Mouse (Mus musculus) neural tube, embryonic 15.5 days (tissue): ENCODE measurements around the gene Ephb2. TPM values are rescaled to one million over a fixed set of nuclear protein-coding genes. Genes with fewer than 3 reads are reported as not detected.
A peak's percentile ranks its signal among the peaks of the same experiment; 100 is the strongest.

ENCODE experiments used
- ATAC-seq: fragments of 200-750 bp; cut with Nextera tagmentation; 2 replicates; pipeline ENCODE4 v1.8.0; 2017; ENCODE audit warnings: mild to moderate bottlenecking, moderate TSS enrichment, moderate library complexity; ENCODE audit not compliant: low FRiP score
- H3K27ac ChIP-seq: fragments of 300-500 bp; sonication (generic); replicated peaks from 2 replicates; pipeline ENCODE4 v1.5.1; 2015; ENCODE audit warnings: mild to moderate bottlenecking, inconsistent platforms
- H3K27me3 ChIP-seq: fragments of 300-500 bp; sonication (generic); replicated peaks from 2 replicates; pipeline ENCODE4 v1.6.1; 2015; ENCODE audit warnings: inconsistent platforms
- H3K36me3 ChIP-seq: fragments of 300-500 bp; sonication (generic); 2 replicates; pipeline ENCODE4 v1.6.1; 2015; ENCODE audit warnings: inconsistent platforms
- H3K4me1 ChIP-seq: fragments of 300-500 bp; sonication (generic); 2 replicates; pipeline ENCODE4 v1.6.1; 2015; ENCODE audit warnings: inconsistent platforms
- H3K4me2 ChIP-seq: fragments of 300-500 bp; sonication (generic); 2 replicates; pipeline ENCODE4 v1.6.1; 2015; ENCODE audit warnings: inconsistent platforms, mild to moderate bottlenecking, moderate library complexity
- H3K4me3 ChIP-seq: fragments of 300-500 bp; sonication (generic); replicated peaks from 2 replicates; pipeline ENCODE4 v1.5.1; 2015; ENCODE audit warnings: mild to moderate bottlenecking, inconsistent platforms
- H3K9ac ChIP-seq: fragments of 300-500 bp; sonication (generic); replicated peaks from 2 replicates; pipeline ENCODE4 v1.6.1; 2015; ENCODE audit warnings: mild to moderate bottlenecking, inconsistent platforms
- H3K9me3 ChIP-seq: fragments of 300-500 bp; sonication (generic); replicated peaks from 2 replicates; pipeline ENCODE4 v1.6.1; 2016; ENCODE audit warnings: inconsistent platforms
- WGBS: fragments of 180-500 bp; shearing (Covaris S2); methylation state at CpG from one replicate; pipeline ENCODE4 v1.1.7; 2015; ENCODE audit warnings: mixed read lengths; 5-methylcytosine and 5-hydroxymethylcytosine counted together
- polyA plus RNA-seq: library from polyadenylated mRNA; unstranded; fragments of >200 nt; fragmentation: Nextera tagmentation; extraction: Ambion mirVana; gene quantifications from 2 replicates; pipeline ENCODE4 v1.2.1, GENCODE M21; 2015

Gene Ephb2
- polyA plus RNA-seq, 1 experiment from 2014 or later = 21.3 TPM

GRCm38 (mm10) chr4:136861806-136862205 lies 26.0 kb upstream of the Ephb2 start:
- 0 out of 2 replicates have a peak, but pooled peaks have one; percentile 13 for ATAC-seq
- H3K4me1 ChIP-seq = peaks cover 31% of the 10 kb centered on the region
- no peaks in the 10 kb centered on the region for H3K36me3 ChIP-seq
- no peak overlapping the region for H3K4me2 ChIP-seq
- no peaks in the 10 kb centered on the region for H3K27me3 ChIP-seq
- WGBS = 7% methylated on average over 17 of the region's 17 CpGs
- 0 out of 2 replicates have a peak overlapping the region, but pooled peaks have one; percentile 4 for H3K27ac ChIP-seq
- no peak overlapping the region for H3K9ac ChIP-seq
- H3K4me3 ChIP-seq = no peak overlapping the region
- H3K9me3 ChIP-seq = no peaks in the 10 kb centered on the region

- no peak overlapping the region for H3K27ac ChIP-seq
- no peaks in the 10 kb centered on the region for H3K9me3 ChIP-seq
- WGBS = 85% methylated on average over 7 of the region's 7 CpGs
- H3K4me2 ChIP-seq = no peak overlapping the region
- no peaks in the 10 kb centered on the region for H3K27me3 ChIP-seq
- no peaks in the 10 kb centered on the region for H3K36me3 ChIP-seq
- ATAC-seq = no peak
- no peak overlapping the region for H3K4me3 ChIP-seq
- peaks cover 23% of the 10 kb centered on the region for H3K4me1 ChIP-seq
- H3K9ac ChIP-seq = no peak overlapping the region
Observed at GRCm38 (mm10) chr4:136860022-136860421, 24.2 kb upstream of the Ephb2 start.

- no peaks in the 10 kb centered on the region for H3K9me3 ChIP-seq
- no peak overlapping the region for H3K9ac ChIP-seq
- no peak overlapping the region for H3K27ac ChIP-seq
- no peaks in the 10 kb centered on the region; the same call in 1 of the 2 replicates for H3K4me1 ChIP-seq
- no peaks in the 10 kb centered on the region for H3K27me3 ChIP-seq
- ATAC-seq = no peak
- H3K4me3 ChIP-seq = no peak overlapping the region
- H3K4me2 ChIP-seq = no peak overlapping the region
- H3K36me3 ChIP-seq = no peaks in the 10 kb centered on the region
- WGBS = 30% methylated on average over 6 of the region's 6 CpGs
Observed at GRCm38 (mm10) chr4:136855081-136855480, 19.3 kb upstream of the Ephb2 start.

GRCm38 (mm10) chr4:136852989-136853388 lies 17.2 kb upstream of the Ephb2 start:
- no peaks in the 10 kb centered on the region for H3K36me3 ChIP-seq
- H3K4me2 ChIP-seq = no peak overlapping the region
- no peaks in the 10 kb centered on the region for H3K27me3 ChIP-seq
- no peaks in the 10 kb centered on the region for H3K9me3 ChIP-seq
- H3K9ac ChIP-seq = no peak overlapping the region
- H3K4me3 ChIP-seq = no peak overlapping the region
- no peak overlapping the region for H3K27ac ChIP-seq
- 80% methylated on average over 12 of the region's 12 CpGs for WGBS
- H3K4me1 ChIP-seq = peaks cover 8% of the 10 kb centered on the region
- no peak for ATAC-seq

GRCm38 (mm10) chr4:136852119-136852518 lies 16.3 kb upstream of the Ephb2 start:
- Histone ChIP-seq H3K36me3 (no peaks in the 10 kb centered on the region), H3K9ac (no peak overlapping the region), H3K4me2 (no peak overlapping the region), H3K27ac (peak overlapping the region; percentile 49; the same call in 1 of the 2 replicates), H3K4me3 (no peak overlapping the region), H3K4me1 (peaks cover 11% of the 10 kb centered on the region), H3K9me3 (no peaks in the 10 kb centered on the region), H3K27me3 (no peaks in the 10 kb centered on the region)
- 32% methylated on average over 5 of the region's 5 CpGs for WGBS
- ATAC-seq = no peak

- no peaks in the 10 kb centered on the region for H3K9me3 ChIP-seq
- peaks cover 11% of the 10 kb centered on the region for H3K4me1 ChIP-seq
- no peak overlapping the region for H3K9ac ChIP-seq
- H3K27me3 ChIP-seq = no peaks in the 10 kb centered on the region
- H3K4me2 ChIP-seq = no peak overlapping the region
- H3K4me3 ChIP-seq = no peak overlapping the region
- 58% methylated on average over 4 of the region's 4 CpGs for WGBS
- no peak overlapping the region for H3K27ac ChIP-seq
- ATAC-seq = no peak
- H3K36me3 ChIP-seq = no peaks in the 10 kb centered on the region
Observed at GRCm38 (mm10) chr4:136848565-136848964, 12.8 kb upstream of the Ephb2 start.

GRCm38 (mm10) chr4:136847166-136847565 lies 11.4 kb upstream of the Ephb2 start:
- ATAC-seq = no peak
- WGBS = 58% methylated on average over 6 of the region's 6 CpGs
- Histone ChIP-seq H3K4me2 (no peak overlapping the region), H3K4me1 (peaks cover 11% of the 10 kb centered on the region), H3K4me3 (no peak overlapping the region), H3K9me3 (no peaks in the 10 kb centered on the region), H3K27ac (no peak overlapping the region), H3K36me3 (no peaks in the 10 kb centered on the region), H3K9ac (no peak overlapping the region), H3K27me3 (no peaks in the 10 kb centered on the region)

GRCm38 (mm10) chr4:136842802-136843201 lies 7.0 kb upstream of the Ephb2 start:
- no peak for ATAC-seq
- Histone ChIP-seq H3K27ac (no peak overlapping the region), H3K4me3 (no peak overlapping the region)

GRCm38 (mm10) chr4:136842033-136842432 lies 6.2 kb upstream of the Ephb2 start:
- Histone ChIP-seq H3K4me2 (no peak overlapping the region), H3K27ac (no peak overlapping the region), H3K9ac (no peak overlapping the region), H3K9me3 (no peaks in the 10 kb centered on the region), H3K4me1 (peaks cover 18% of the 10 kb centered on the region), H3K4me3 (no peak overlapping the region), H3K36me3 (no peaks in the 10 kb centered on the region), H3K27me3 (peaks cover 7% of the 10 kb centered on the region; the same call in 1 of the 2 replicates)
- ATAC-seq = no peak
- WGBS = 80% methylated on average over 4 of the region's 4 CpGs

More at GRCm38 (mm10) chr4:136842802-136843201, 7.0 kb upstream of the Ephb2 start:
- Histone ChIP-seq H3K9ac (no peak overlapping the region), H3K4me2 (no peak overlapping the region), H3K36me3 (no peaks in the 10 kb centered on the region), H3K27me3 (peaks cover 7% of the 10 kb centered on the region; the same call in 1 of the 2 replicates), H3K9me3 (no peaks in the 10 kb centered on the region), H3K4me1 (peaks cover 11% of the 10 kb centered on the region)
- WGBS = 86% methylated on average over 10 of the region's 10 CpGs

GRCm38 (mm10) chr4:136841056-136841455 lies 5.3 kb upstream of the Ephb2 start:
- Histone ChIP-seq H3K9ac (no peak overlapping the region), H3K36me3 (no peaks in the 10 kb centered on the region), H3K4me1 (peaks cover 25% of the 10 kb centered on the region), H3K27ac (no peak overlapping the region), H3K9me3 (no peaks in the 10 kb centered on the region), H3K4me3 (no peak overlapping the region), H3K27me3 (peaks cover 7% of the 10 kb centered on the region; the same call in 1 of the 2 replicates), H3K4me2 (no peak overlapping the region)
- no peak for ATAC-seq
- 9% methylated on average over 5 of the region's 5 CpGs for WGBS

- WGBS = 34% methylated on average over 9 of the region's 9 CpGs
- H3K9ac ChIP-seq = no peak overlapping the region
- no peak for ATAC-seq
Observed at GRCm38 (mm10) chr4:136838462-136838861, 2.7 kb upstream of the Ephb2 start.

GRCm38 (mm10) chr4:136838026-136838425 lies 2.2 kb upstream of the Ephb2 start:
- no peak overlapping the region for H3K4me3 ChIP-seq
- no peak overlapping the region for H3K27ac ChIP-seq
- no peaks in the 10 kb centered on the region for H3K9me3 ChIP-seq
- no peaks in the 10 kb centered on the region for H3K36me3 ChIP-seq
- H3K4me2 ChIP-seq = no peak overlapping the region
- H3K4me1 ChIP-seq = peaks cover 45% of the 10 kb centered on the region
- no peak for ATAC-seq
- no peak overlapping the region for H3K9ac ChIP-seq
- peaks cover 7% of the 10 kb centered on the region; the same call in 1 of the 2 replicates for H3K27me3 ChIP-seq
- WGBS = 79% methylated on average over 9 of the region's 9 CpGs

More at GRCm38 (mm10) chr4:136838462-136838861, 2.7 kb upstream of the Ephb2 start:
- Histone ChIP-seq H3K27me3 (peaks cover 7% of the 10 kb centered on the region; the same call in 1 of the 2 replicates), H3K4me2 (no peak overlapping the region), H3K9me3 (no peaks in the 10 kb centered on the region), H3K4me1 (peaks cover 41% of the 10 kb centered on the region), H3K27ac (no peak overlapping the region), H3K4me3 (no peak overlapping the region), H3K36me3 (no peaks in the 10 kb centered on the region)
